Mouse (Mus musculus) midbrain, embryonic 15.5 days (tissue): ENCODE measurements around the gene Ms4a10. TPM values are rescaled to one million over a fixed set of nuclear protein-coding genes. Genes with fewer than 3 reads are reported as not detected.

Experiments used
- ATAC-seq: fragments of 200-750 bp; cut with Nextera tagmentation; replicated peaks from 2 replicates; pipeline ENCODE4 v1.8.0; 2017; ENCODE audit warnings: moderate TSS enrichment
- H3K27ac ChIP-seq: fragments of 300-500 bp; sonication (generic); 2 replicates; pipeline ENCODE4 v1.5.1; 2015; ENCODE audit warnings: mild to moderate bottlenecking, inconsistent platforms
- H3K27me3 ChIP-seq: fragments of 300-500 bp; sonication (generic); replicated peaks from 2 replicates; pipeline ENCODE4 v1.6.1; 2015; ENCODE audit warnings: inconsistent platforms
- H3K36me3 ChIP-seq: fragments of 300-500 bp; sonication (generic); replicated peaks from 2 replicates; pipeline ENCODE4 v1.6.1; 2015; ENCODE audit warnings: inconsistent platforms
- H3K4me1 ChIP-seq: fragments of 300-500 bp; sonication (generic); 2 replicates; pipeline ENCODE4 v1.6.1; 2015; ENCODE audit warnings: inconsistent platforms
- H3K4me2 ChIP-seq: fragments of 300-500 bp; sonication (generic); 2 replicates; pipeline ENCODE4 v1.6.1; 2015; ENCODE audit warnings: inconsistent platforms, mild to moderate bottlenecking, moderate library complexity
- H3K4me3 ChIP-seq: fragments of 300-500 bp; sonication (generic); 2 replicates; pipeline ENCODE4 v1.5.1; 2015; ENCODE audit warnings: mild to moderate bottlenecking, inconsistent platforms
- H3K9ac ChIP-seq: fragments of 300-500 bp; sonication (generic); 2 replicates; pipeline ENCODE4 v1.6.1; 2015; ENCODE audit warnings: mild to moderate bottlenecking, inconsistent platforms
- H3K9me3 ChIP-seq: fragments of 300-500 bp; sonication (generic); 2 replicates; pipeline ENCODE4 v1.6.1; 2016; ENCODE audit warnings: inconsistent platforms
- WGBS: fragments of 180-500 bp; shearing (Covaris S2); methylation state at CpG from one replicate; pipeline ENCODE4 v1.1.7; 2015; ENCODE audit warnings: mixed read lengths; 5-methylcytosine and 5-hydroxymethylcytosine counted together
- polyA plus RNA-seq: library from polyadenylated mRNA; unstranded; fragments of >200 nt; fragmentation: Nextera tagmentation; extraction: Ambion mirVana; gene quantifications from 2 replicates; pipeline ENCODE4 v1.2.1, GENCODE M21; 2015

Gene Ms4a10
- polyA plus RNA-seq, 1 experiment from 2014 or later, result not detected

DNA sequence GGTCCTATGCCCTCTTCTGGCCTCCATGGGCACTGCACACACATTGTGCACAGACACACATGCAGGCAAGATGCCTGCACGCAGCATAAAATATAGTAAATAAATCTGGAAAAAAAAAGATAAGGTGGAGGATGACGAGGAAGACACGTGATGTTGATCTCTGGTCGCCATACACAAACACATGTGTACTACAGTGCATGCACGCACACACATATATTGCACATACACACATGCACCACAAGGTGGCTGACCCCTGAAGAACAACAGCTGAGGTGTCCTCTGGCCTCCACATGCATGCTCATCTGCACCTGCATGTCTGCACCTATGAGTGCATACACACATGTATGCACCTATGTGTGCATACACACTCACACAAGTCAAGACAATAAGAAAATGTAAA, 38.4 kb downstream of the Ms4a10 start:
- H3K36me3 ChIP-seq, result no peaks in the 10 kb centered on the region
- WGBS, result 90% methylated on average over 5 of the region's 5 CpGs
- H3K9me3 ChIP-seq, result no peaks in the 10 kb centered on the region
- no peak overlapping the region for H3K9ac ChIP-seq
- no peaks in the 10 kb centered on the region for H3K27me3 ChIP-seq
- no peak overlapping the region for H3K4me2 ChIP-seq
- no peak overlapping the region for H3K27ac ChIP-seq
- H3K4me1 ChIP-seq, result peaks cover 11% of the 10 kb centered on the region
- no peak for ATAC-seq
- H3K4me3 ChIP-seq, result no peak overlapping the region

- H3K4me2 ChIP-seq, result no peak overlapping the region
- H3K27ac ChIP-seq, result no peak overlapping the region
- no peaks in the 10 kb centered on the region for H3K27me3 ChIP-seq
- WGBS, result 13% methylated on average over 5 of the region's 5 CpGs
- H3K9me3 ChIP-seq, result no peaks in the 10 kb centered on the region
- H3K9ac ChIP-seq, result no peak overlapping the region
- 0 out of 2 replicates have a peak, but pooled peaks cover 1% of the 10 kb centered on the region for H3K4me1 ChIP-seq
- no peak overlapping the region for H3K4me3 ChIP-seq
- H3K36me3 ChIP-seq, result no peaks in the 10 kb centered on the region
- ATAC-seq, result no peak
These were observed 39.4 kb downstream of the Ms4a10 start for GRCm38 (mm10) chr19:10935029-10935428.

DNA sequence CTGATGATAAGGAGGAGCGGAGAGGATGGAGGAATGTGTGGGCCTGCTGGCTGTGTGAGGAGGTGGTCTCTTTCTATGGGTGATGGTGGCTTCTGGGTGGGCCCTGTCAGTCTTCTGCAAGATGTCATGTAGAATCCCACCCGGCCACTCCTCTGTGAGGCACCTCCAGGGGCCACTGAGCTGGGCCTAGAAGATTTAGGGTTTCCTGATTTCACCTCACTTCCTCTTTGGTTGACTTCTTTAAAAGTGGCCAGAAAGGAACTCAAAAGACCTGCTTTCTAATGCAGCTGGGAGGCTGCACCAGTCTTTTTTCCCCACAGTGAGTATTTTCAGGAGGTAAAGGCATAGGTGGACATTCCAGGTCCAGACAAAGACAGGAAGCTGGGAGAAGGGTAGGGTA, 43.8 kb downstream of the Ms4a10 start:
- H3K4me3 ChIP-seq, result no peak overlapping the region
- no peak overlapping the region for H3K4me2 ChIP-seq
- H3K27ac ChIP-seq, result no peak overlapping the region
- no peaks in the 10 kb centered on the region for H3K36me3 ChIP-seq
- H3K27me3 ChIP-seq, result no peaks in the 10 kb centered on the region
- no peak overlapping the region for H3K9ac ChIP-seq
- no peaks in the 10 kb centered on the region for H3K9me3 ChIP-seq
- 87% methylated on average over 2 of the region's 2 CpGs for WGBS
- ATAC-seq, result no peak
- H3K4me1 ChIP-seq, result no peaks in the 10 kb centered on the region

- Histone ChIP-seq H3K4me2 (no peak overlapping the region), H3K9ac (no peak overlapping the region), H3K36me3 (no peaks in the 10 kb centered on the region), H3K27me3 (no peaks in the 10 kb centered on the region), H3K4me1 (no peaks in the 10 kb centered on the region), H3K27ac (no peak overlapping the region), H3K9me3 (no peaks in the 10 kb centered on the region), H3K4me3 (no peak overlapping the region)
- 26% methylated on average over 4 of the region's 4 CpGs for WGBS
- no peak for ATAC-seq
These were observed 47.8 kb downstream of the Ms4a10 start for GRCm38 (mm10) chr19:10926666-10927065.

DNA sequence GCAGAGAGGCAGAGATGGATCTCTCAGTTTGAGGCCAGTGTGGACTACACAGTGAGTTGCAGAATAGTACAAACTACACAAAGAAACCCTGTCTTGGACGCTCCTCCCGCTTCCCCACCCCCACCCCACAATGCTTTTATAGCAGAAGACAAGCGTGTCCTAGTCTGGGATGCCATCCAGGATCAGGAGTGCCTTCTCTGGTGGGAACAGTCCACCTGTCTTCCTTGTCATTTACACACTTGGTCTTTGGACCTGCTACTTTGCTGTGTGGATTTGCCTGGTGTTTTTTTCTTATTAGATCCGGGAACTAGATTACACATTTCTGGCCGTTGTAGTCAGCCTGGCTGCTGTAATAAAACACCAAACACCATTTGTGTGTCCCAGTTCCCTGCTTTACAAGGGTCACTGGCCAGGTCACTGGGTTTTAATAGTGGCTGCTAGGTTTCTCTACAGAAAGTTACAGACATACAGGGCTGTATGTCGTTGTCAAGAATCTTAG, 48.3 kb downstream of the Ms4a10 start:
- 0 out of 2 replicates have a peak, but pooled peaks have one; percentile 33 for ATAC-seq
- H3K27ac ChIP-seq, result no peak overlapping the region
- WGBS, result 16% methylated on average over 6 of the region's 6 CpGs

GRCm38 (mm10) chr19:10924220-10924619, 50.2 kb downstream of the Ms4a10 start:
- Histone ChIP-seq H3K4me3 (no peak overlapping the region), H3K27ac (no peak overlapping the region), H3K9me3 (no peaks in the 10 kb centered on the region), H3K9ac (no peak overlapping the region), H3K27me3 (no peaks in the 10 kb centered on the region), H3K4me1 (no peaks in the 10 kb centered on the region), H3K36me3 (no peaks in the 10 kb centered on the region), H3K4me2 (no peak overlapping the region)
- ATAC-seq, result no peak
- 73% methylated on average over 4 of the region's 4 CpGs for WGBS

More for the DNA sequence above, 48.3 kb downstream of the Ms4a10 start:
- no peaks in the 10 kb centered on the region for H3K9me3 ChIP-seq
- H3K4me1 ChIP-seq, result no peaks in the 10 kb centered on the region
- H3K4me2 ChIP-seq, result no peak overlapping the region
- H3K4me3 ChIP-seq, result no peak overlapping the region
- no peaks in the 10 kb centered on the region for H3K36me3 ChIP-seq
- no peak overlapping the region for H3K9ac ChIP-seq
- no peaks in the 10 kb centered on the region for H3K27me3 ChIP-seq

DNA sequence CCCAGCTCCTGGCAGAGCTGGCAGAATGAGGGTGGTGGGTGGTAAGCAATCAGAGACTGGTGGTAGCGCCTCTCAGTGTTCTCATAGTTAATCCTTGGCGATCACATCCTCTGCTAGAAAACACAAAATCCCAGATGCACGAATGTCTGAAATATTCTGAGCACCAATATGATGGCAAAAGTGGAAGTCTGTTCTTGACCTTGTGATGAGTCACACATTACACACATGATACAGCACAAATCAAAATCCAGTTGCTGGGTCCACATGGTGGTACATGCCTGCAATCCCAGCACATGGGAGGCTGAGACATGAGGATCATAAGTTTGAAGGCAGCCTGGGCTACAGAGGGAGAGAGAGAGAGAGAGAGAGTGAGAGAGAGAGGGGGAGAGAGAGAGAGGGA, 53.4 kb downstream of the Ms4a10 start:
- ATAC-seq, result no peak
- no peak overlapping the region for H3K4me3 ChIP-seq
- WGBS, result 78% methylated on average over 3 of the region's 3 CpGs
- no peak overlapping the region for H3K4me2 ChIP-seq
- H3K36me3 ChIP-seq, result no peaks in the 10 kb centered on the region
- no peaks in the 10 kb centered on the region for H3K9me3 ChIP-seq
- no peak overlapping the region for H3K9ac ChIP-seq
- no peaks in the 10 kb centered on the region for H3K27me3 ChIP-seq
- H3K27ac ChIP-seq, result no peak overlapping the region
- H3K4me1 ChIP-seq, result peaks cover 6% of the 10 kb centered on the region; the same call in 1 of the 2 replicates

DNA sequence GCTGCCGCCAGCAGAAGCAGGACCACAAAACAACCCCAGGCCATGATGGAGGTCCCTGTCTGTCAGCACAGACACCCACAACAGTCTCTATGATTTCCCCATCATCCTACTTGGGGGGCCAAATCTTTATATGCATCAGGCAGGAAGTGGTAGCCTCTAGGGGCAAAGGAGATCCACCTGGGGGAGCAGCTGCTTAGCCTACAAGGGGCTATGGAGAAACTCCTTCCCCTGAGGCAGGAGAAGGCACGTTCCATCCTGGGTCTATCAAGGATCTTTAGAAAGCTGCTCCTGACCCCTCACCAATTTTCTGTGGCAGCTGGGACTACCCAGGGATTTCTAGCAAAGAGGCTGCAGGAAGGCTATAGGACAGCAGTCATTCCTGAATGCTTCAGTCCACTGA, 53.9 kb downstream of the Ms4a10 start, which contains the start of gene Zp1:
Zp1 (minus strand) TSS at position 101 of the 400 bp plus-strand sequence.
- Histone ChIP-seq H3K27ac (no peak within 1 kb of the TSS), H3K4me3 (no peak within 1 kb of the TSS), H3K9ac (no peak within 1 kb of the TSS), H3K4me2 (no peak within 1 kb of the TSS), H3K4me1 (peaks cover 6% of the 10 kb centered on the region; the same call in 1 of the 2 replicates), H3K36me3 (no peaks in the 10 kb centered on the region), H3K9me3 (no peaks in the 10 kb centered on the region), H3K27me3 (no peaks in the 10 kb centered on the region)
- WGBS, result 67% methylated on average over 2 of the region's 2 CpGs
- ATAC-seq, result no peak

DNA sequence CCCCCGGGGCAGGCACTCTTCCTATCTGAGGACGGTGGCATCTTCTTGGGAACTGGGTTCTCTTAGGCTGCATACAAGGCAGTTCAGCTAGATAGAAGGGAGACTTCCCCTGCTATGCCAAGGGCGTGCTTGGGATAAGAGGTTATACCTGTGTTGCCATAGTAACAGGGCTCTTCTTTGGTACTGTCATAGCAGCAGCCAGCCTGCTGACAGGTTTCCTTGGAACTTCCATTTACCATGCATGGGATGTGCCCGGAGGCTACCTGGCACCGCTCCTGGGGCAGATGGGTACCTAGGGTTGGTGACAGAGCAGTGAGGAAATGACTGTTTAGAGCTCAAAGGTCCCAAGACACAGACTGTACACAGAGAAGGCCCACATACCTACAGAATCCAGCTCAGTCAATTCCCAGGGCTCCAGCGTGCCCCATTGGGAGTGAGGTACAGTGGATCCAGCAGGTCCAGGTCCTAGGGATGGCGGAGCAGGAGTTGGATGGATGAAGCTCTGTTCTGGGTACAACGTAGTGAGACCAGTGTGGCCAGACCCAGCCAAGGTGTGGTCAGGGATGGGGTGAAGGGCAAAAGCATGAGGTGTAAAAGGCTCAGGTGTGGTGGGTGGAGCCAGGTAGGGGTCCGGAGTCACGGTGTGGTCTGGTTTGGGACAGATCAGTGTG, 56.0 kb downstream of the Ms4a10 start:
- ATAC-seq, result peak; percentile 84
- H3K36me3 ChIP-seq, result no peaks in the 10 kb centered on the region
- H3K4me3 ChIP-seq, result no peak overlapping the region
- peaks cover 6% of the 10 kb centered on the region; the same call in 1 of the 2 replicates for H3K4me1 ChIP-seq
- H3K9me3 ChIP-seq, result no peaks in the 10 kb centered on the region
- H3K4me2 ChIP-seq, result no peak overlapping the region
- WGBS, result 83% methylated on average over 10 of the region's 10 CpGs
- H3K27ac ChIP-seq, result no peak overlapping the region
- H3K9ac ChIP-seq, result no peak overlapping the region
- H3K27me3 ChIP-seq, result no peaks in the 10 kb centered on the region

- H3K36me3 ChIP-seq, result no peaks in the 10 kb centered on the region
- 68% methylated on average over 5 of the region's 5 CpGs for WGBS
- ATAC-seq, result no peak
- H3K4me2 ChIP-seq, result no peak overlapping the region
- H3K27ac ChIP-seq, result no peak overlapping the region
- H3K4me1 ChIP-seq, result peaks cover 6% of the 10 kb centered on the region; the same call in 1 of the 2 replicates
- H3K4me3 ChIP-seq, result no peak overlapping the region
- H3K9ac ChIP-seq, result no peak overlapping the region
- H3K9me3 ChIP-seq, result no peaks in the 10 kb centered on the region
- no peaks in the 10 kb centered on the region for H3K27me3 ChIP-seq
These were observed 58.0 kb downstream of the Ms4a10 start for GRCm38 (mm10) chr19:10916506-10916905.

GRCm38 (mm10) chr19:10914870-10915269, 59.6 kb downstream of the Ms4a10 start:
- no peak overlapping the region for H3K9ac ChIP-seq
- ATAC-seq, result no peak
- H3K9me3 ChIP-seq, result no peaks in the 10 kb centered on the region
- H3K4me1 ChIP-seq, result peaks cover 6% of the 10 kb centered on the region; the same call in 1 of the 2 replicates
- no peaks in the 10 kb centered on the region for H3K27me3 ChIP-seq
- no peak overlapping the region for H3K4me3 ChIP-seq
- no peak overlapping the region for H3K27ac ChIP-seq
- no peaks in the 10 kb centered on the region for H3K36me3 ChIP-seq
- H3K4me2 ChIP-seq, result no peak overlapping the region
- WGBS, result 87% methylated on average over 2 of the region's 2 CpGs

GRCm38 (mm10) chr19:10914291-10914690, 60.2 kb downstream of the Ms4a10 start:
- H3K4me1 ChIP-seq, result peaks cover 6% of the 10 kb centered on the region; the same call in 1 of the 2 replicates
- H3K27me3 ChIP-seq, result no peaks in the 10 kb centered on the region
- no peaks in the 10 kb centered on the region for H3K9me3 ChIP-seq
- no peak for ATAC-seq
- no peak overlapping the region for H3K4me2 ChIP-seq
- no peak overlapping the region for H3K4me3 ChIP-seq
- no peak overlapping the region for H3K27ac ChIP-seq
- WGBS, result 83% methylated on average over 7 of the region's 7 CpGs
- H3K36me3 ChIP-seq, result no peaks in the 10 kb centered on the region
- H3K9ac ChIP-seq, result no peak overlapping the region
